Mouse (Mus musculus) A20 (cell line): ENCODE measurements around the gene Cox7a2l.

Source experiments
- DNase-seq: peaks from one replicate; pipeline ENCODE4 v3.0.0-alpha.2; 2011; ENCODE audit warnings: low read depth, low spot score

Cox7a2l gene

DNA sequence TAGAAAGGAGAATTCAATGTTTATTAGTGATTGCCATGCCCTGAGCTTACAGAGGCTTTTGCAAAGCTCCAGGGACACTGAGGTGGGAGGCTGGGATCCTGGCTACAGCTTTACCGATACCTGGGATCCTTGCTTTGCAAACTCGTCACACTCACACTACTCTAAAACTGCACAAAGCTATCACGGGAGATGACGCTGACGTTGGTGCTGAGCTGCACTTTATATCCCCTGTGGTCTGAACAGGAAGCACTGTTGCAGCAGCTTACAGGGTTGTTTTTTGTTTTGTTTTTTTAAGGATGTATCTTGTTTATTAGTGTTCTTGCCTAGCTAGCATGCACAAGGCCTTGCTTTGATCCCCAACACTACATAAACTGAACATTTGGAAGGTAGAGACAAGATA, 63.5 kb downstream of the Cox7a2l start:
- DNase-seq = no peak

GRCm38 (mm10) chr17:83452451-83452850, 64.7 kb downstream of the Cox7a2l start:
- DNase-seq = no peak
